In the genomic region with DNA sequence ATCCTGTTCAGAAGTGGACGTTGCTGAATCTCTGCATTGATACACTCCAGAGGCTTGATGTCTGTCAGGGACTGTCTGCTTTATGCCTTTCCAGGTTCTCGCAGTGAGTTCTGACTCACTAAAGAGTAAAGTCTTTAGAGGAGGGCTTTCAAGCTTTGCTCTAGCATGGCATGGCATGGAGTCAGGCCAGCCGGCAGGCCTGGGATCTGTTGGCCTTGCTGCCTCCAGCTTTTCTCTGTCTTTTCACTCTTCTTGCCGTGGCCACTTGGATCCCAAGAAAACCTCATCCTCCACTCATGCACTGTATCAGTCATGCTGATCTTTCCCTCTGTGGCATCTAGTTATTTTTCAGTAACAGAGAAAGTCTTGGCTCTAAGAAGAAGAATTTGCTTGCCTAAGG, we compare ENCODE assay signal across 17 mouse cellular contexts.
DNase-seq lines count a peak whose midpoint lies in the region; ATAC-seq lines count a peak whose summit lies in the region.
"Had no signal": no experiment of that assay in that cellular context is flagged by ENCODE, and none has a peak within 500 bp of the region (broad histone marks: within the 10 kb centered on the region; RNA-seq: fewer than 3 reads in every experiment).

No protein-coding gene starts in this region.

- ATAC-seq in activated CD4-positive, CD25-positive, alpha-beta regulatory T cell, adult 4 months = no peak
- ATAC-seq: CD4-positive, CD25-positive, alpha-beta regulatory T cell, adult 4 months; forebrain, embryonic 14.5 days; forebrain, embryonic 16.5 days had no signal

- peak; percentile 51 to 66 for DNase-seq in adrenal gland, adult (ENCODE audit: inconsistent age in 2 of 2, low spot score in 1 of 2)
- no peak for DNase-seq in adrenal gland, adult 18-20 months (ENCODE audit: low spot score in 2 of 2)
- peak; percentile 48 for DNase-seq in adrenal gland, postnatal 10 days
- no peak for DNase-seq in adrenal gland, adult 8-10 months
- DNase-seq in adrenal gland, postnatal 14 days = peak; percentile 27
- DNase-seq in adrenal gland, postnatal 36 days = peak; percentile 55 to 63
- DNase-seq: B cell, adult 2 months; cerebellum, adult 11-12 months; cerebellum, adult 2 months; cerebellum, adult 9-10 months; cerebellum, postnatal 36 days; embryo, embryonic 11 days; gastrocnemius, adult 2 months had no signal

Comparison
In these comparisons a context has a peak if more than half of its experiments do, and no peak if none do; other contexts are left out.
1. DNase-seq: peak in adrenal gland, adult (2 of 2), adrenal gland, postnatal 10 days (single experiment), adrenal gland, postnatal 14 days (single experiment) and adrenal gland, postnatal 36 days (2 of 2); none in adrenal gland, adult 18-20 months (0 of 2) and adrenal gland, adult 8-10 months (single experiment).